Mouse (Mus musculus) megakaryocyte, embryonic 14.5 days (primary cell): ENCODE data around the gene Gba2.

Experiments
- FLI1 ChIP-seq: IDR thresholded peaks from 2 replicates; pipeline ENCODE4 v1.6.1; 2012; ENCODE audit warnings: low read length, inconsistent platforms, mixed read lengths
- GATA1 ChIP-seq: IDR thresholded peaks from 3 replicates; pipeline ENCODE4 v1.6.1; 2012; ENCODE audit warnings: mixed read lengths, low read length, inconsistent platforms, borderline replicate concordance

- TF ChIP-seq GATA1 (no peak), FLI1 (no peak)
Measured at GRCm38 (mm10) chr4:43558631-43559356, 19.9 kb downstream of the Gba2 start.
